11 mouse cellular contexts compared by ENCODE assay signal in genomic region chr14:52100170-52100960, GRCm38 (mm10). TPM values are rescaled to one million over a fixed set of nuclear protein-coding genes. Genes with fewer than 3 reads are reported as not detected.
DNase-seq lines count a peak whose midpoint lies in the region; ATAC-seq and TF ChIP-seq lines count a peak whose summit lies in the region.
"Had no signal": no experiment of that assay in that cellular context is flagged by ENCODE, and none has a peak within 500 bp of the region (broad histone marks: within the 10 kb centered on the region; RNA-seq: fewer than 3 reads in every experiment).

No protein-coding gene starts in this region.

- H3K4me2 ChIP-seq in heart, embryonic 14.5 days (ENCODE audit: low read length) = peak overlapping the region; percentile 86
- H3K4me2 ChIP-seq in forebrain, embryonic 16.5 days (ENCODE audit: low read length) = peak overlapping the region; percentile 24
- H3K4me2 ChIP-seq in liver, embryonic 16.5 days (ENCODE audit: low read depth, low read length) = peak overlapping the region; percentile 55

- peaks cover 39% of the 10 kb centered on the region for H3K36me3 ChIP-seq in heart, embryonic 14.5 days (ENCODE audit: control insufficient read depth, insufficient read depth, low read length)
- peaks cover 48% of the 10 kb centered on the region for H3K36me3 ChIP-seq in ES-Bruce4 (ENCODE audit: control insufficient read depth, insufficient read depth, low read length, poor library complexity, severe bottlenecking)
- H3K36me3 ChIP-seq in forebrain, embryonic 16.5 days (ENCODE audit: control insufficient read depth, insufficient read depth) = peaks cover 8% of the 10 kb centered on the region; the same call in 1 of the 2 replicates
- peaks cover 11% of the 10 kb centered on the region for H3K36me3 ChIP-seq in liver, embryonic 16.5 days (ENCODE audit: control insufficient read depth, insufficient read depth)

- DNase-seq in heart, postnatal 4 days = no peak
- DNase-seq in frontal cortex, postnatal 36 days (ENCODE audit: low spot score in 2 of 2) = no peak
- DNase-seq in gastrocnemius, postnatal 4 days (ENCODE audit: low spot score in 2 of 2) = no peak
- DNase-seq in adipocyte (ENCODE audit: low spot score) = no peak
- DNase-seq: left cerebral cortex, postnatal 4 days; thymus, postnatal 36 days had no signal

- no peak overlapping the region for H3K27ac ChIP-seq in heart, embryonic 14.5 days (replicated peaks in 1 of 2; ENCODE audit: control insufficient read depth in 1 of 2, insufficient read depth in 1 of 2, low read depth in 2 of 2, low read length in 2 of 2)
- no peak overlapping the region for H3K27ac ChIP-seq in ES-Bruce4 (ENCODE audit: insufficient read depth, low read length)
- H3K27ac ChIP-seq in forebrain, embryonic 16.5 days (ENCODE audit: low read length) = no peak overlapping the region
- H3K27ac ChIP-seq in liver, embryonic 16.5 days (ENCODE audit: low read length) = no peak overlapping the region

- no peak for TF ChIP-seq EP300 in ES-Bruce4 (IDR thresholded peaks at IDR 0.05; ENCODE audit: insufficient read depth, low read depth, low read length)

- peaks cover 2 to 33% of the 10 kb centered on the region in 2 experiments; a peak in 2 of 4 replicates for H3K4me1 ChIP-seq in heart, embryonic 14.5 days (ENCODE audit: control insufficient read depth in 2 of 2, insufficient read depth in 2 of 2, low read length in 2 of 2)
- no peaks in the 10 kb centered on the region for H3K4me1 ChIP-seq in ES-Bruce4 (ENCODE audit: control insufficient read depth, insufficient read depth, low read length)
- peaks cover 31% of the 10 kb centered on the region for H3K4me1 ChIP-seq in forebrain, embryonic 16.5 days (replicated peaks; ENCODE audit: control insufficient read depth, insufficient read depth, low read length)
- H3K4me1 ChIP-seq in liver, embryonic 16.5 days (ENCODE audit: control insufficient read depth, low read depth, low read length) = peaks cover 26% of the 10 kb centered on the region

- TF ChIP-seq CTCF in ES-Bruce4 (IDR thresholded peaks at IDR 0.05; ENCODE audit: low read depth, low read length) = no peak

- TF ChIP-seq POLR2A in ES-Bruce4 (IDR thresholded peaks at IDR 0.05; ENCODE audit: insufficient read depth, low read length) = no peak

- no peak overlapping the region for H3K4me3 ChIP-seq in heart, embryonic 14.5 days (ENCODE audit: control insufficient read depth in 1 of 2, insufficient read depth in 1 of 2, low read depth in 1 of 2, low read length in 2 of 2)
- peak overlapping the region; percentile 21; the same call in 1 of the 2 replicates for H3K4me3 ChIP-seq in ES-Bruce4 (ENCODE audit: low read depth, low read length)
- no peak overlapping the region for H3K4me3 ChIP-seq in forebrain, embryonic 16.5 days (replicated peaks; ENCODE audit: low read length)
- peak overlapping the region; percentile 21; the same call in 1 of the 2 replicates for H3K4me3 ChIP-seq in liver, embryonic 16.5 days (ENCODE audit: low read depth, low read length)

- no peaks in the 10 kb centered on the region for H3K27me3 ChIP-seq in heart, embryonic 14.5 days (ENCODE audit: control insufficient read depth, insufficient read depth, low read length)
- H3K27me3 ChIP-seq in ES-Bruce4 (ENCODE audit: control insufficient read depth, insufficient read depth, low read length, poor library complexity, severe bottlenecking) = no peaks in the 10 kb centered on the region
- no peaks in the 10 kb centered on the region for H3K27me3 ChIP-seq in forebrain, embryonic 16.5 days (replicated peaks; ENCODE audit: control insufficient read depth, insufficient read depth, low read length)
- no peaks in the 10 kb centered on the region for H3K27me3 ChIP-seq in liver, embryonic 16.5 days (ENCODE audit: control insufficient read depth, insufficient read depth, low read depth, low read length)

- H3K9ac ChIP-seq in heart, embryonic 14.5 days (ENCODE audit: low read length) = no peak overlapping the region
- H3K9ac ChIP-seq in ES-Bruce4 (ENCODE audit: low read depth, poor library complexity, severe bottlenecking) = peak overlapping the region; percentile 30; the same call in 1 of the 2 replicates
- H3K9ac ChIP-seq in forebrain, embryonic 16.5 days (replicated peaks; ENCODE audit: low read depth, low read length) = no peak overlapping the region
- peak overlapping the region; percentile 39; the same call in 1 of the 2 replicates for H3K9ac ChIP-seq in liver, embryonic 16.5 days (ENCODE audit: low read depth, low read length)

- H3K9me3 ChIP-seq in heart, embryonic 14.5 days (ENCODE audit: control insufficient read depth, low read length) = no peaks in the 10 kb centered on the region
- H3K9me3 ChIP-seq in ES-Bruce4 (replicated peaks; ENCODE audit: control insufficient read depth, insufficient read depth, low read length, poor library complexity, severe bottlenecking) = no peaks in the 10 kb centered on the region
- no peaks in the 10 kb centered on the region for H3K9me3 ChIP-seq in forebrain, embryonic 16.5 days (ENCODE audit: control insufficient read depth, low read length)
- H3K9me3 ChIP-seq in liver, embryonic 16.5 days (replicated peaks; ENCODE audit: control insufficient read depth, low read length) = no peaks in the 10 kb centered on the region

- 55% methylated on average over 5 of the region's 5 CpGs for WGBS in heart, embryonic 14.5 days
- 79% methylated on average over 5 of the region's 5 CpGs for WGBS in forebrain, embryonic 16.5 days
- WGBS in liver, embryonic 16.5 days (ENCODE audit: insufficient replicate concordance) = 36% methylated on average over 5 of the region's 5 CpGs

- ATAC-seq in heart, embryonic 14.5 days (ENCODE audit: insufficient number of reproducible peaks, insufficient read depth, low FRiP score, low read depth) = no peak
- ATAC-seq in forebrain, embryonic 16.5 days = no peak
- ATAC-seq in liver, embryonic 16.5 days (ENCODE audit: low read depth) = no peak

RNA-seq across cellular contexts. Expression of gene Hnrnpc, which starts 3.5 kb away (rescaled TPM):
- polyA plus RNA-seq in heart, embryonic 14.5 days (2014; fragmentation: Nextera tagmentation; extraction: Ambion mirVana) = 331 and 352 TPM in 2 replicates
- total RNA-seq in heart, postnatal 4 days (2021) = 100 to 1,000 TPM; 183 to 190 TPM
- polyA plus RNA-seq in ES-Bruce4 (2011; ENCODE audit: insufficient read depth, insufficient read length, low read depth, missing spikeins) = 949 and 975 TPM in 2 replicates
- polyA plus RNA-seq in forebrain, embryonic 16.5 days (2015; fragmentation: Nextera tagmentation; extraction: Ambion mirVana) = 655 and 693 TPM in 2 replicates
- 202 and 237 TPM in 2 replicates for polyA plus RNA-seq in liver, embryonic 16.5 days (2015; fragmentation: Nextera tagmentation; extraction: Ambion mirVana)
- total RNA-seq in gastrocnemius, postnatal 4 days (2021) = 100 to 1,000 TPM; 140 to 156 TPM

RNA-seq across cellular contexts. Expression of gene Rpgrip1, which starts 10.1 kb away (rescaled TPM):
- 32.0 and 32.6 TPM in 2 replicates for polyA plus RNA-seq in heart, embryonic 14.5 days (2014; fragmentation: Nextera tagmentation; extraction: Ambion mirVana)
- under 1 TPM; 0.55 to 0.59 TPM for total RNA-seq in heart, postnatal 4 days (2021)
- polyA plus RNA-seq in ES-Bruce4 (2011; ENCODE audit: insufficient read depth, insufficient read length, low read depth, missing spikeins) = 6.7 and 9.0 TPM in 2 replicates
- polyA plus RNA-seq in forebrain, embryonic 16.5 days (2015; fragmentation: Nextera tagmentation; extraction: Ambion mirVana) = 48.2 and 54.5 TPM in 2 replicates
- polyA plus RNA-seq in liver, embryonic 16.5 days (2015; fragmentation: Nextera tagmentation; extraction: Ambion mirVana) = 34.5 and 35.9 TPM in 2 replicates
- under 1 TPM; 0.23 to 0.49 TPM for total RNA-seq in gastrocnemius, postnatal 4 days (2021)

RNA-seq across cellular contexts. Expression of gene Olfr221, which starts 58.1 kb away (rescaled TPM):
- 0.19 TPM in 1 of 2 replicates, not detected in the other for polyA plus RNA-seq in heart, embryonic 14.5 days (2014; fragmentation: Nextera tagmentation; extraction: Ambion mirVana)
- not detected for total RNA-seq in heart, postnatal 4 days (2021)
- polyA plus RNA-seq in ES-Bruce4 (2011; ENCODE audit: insufficient read depth, insufficient read length, low read depth, missing spikeins) = not detected in 2 replicates
- not detected in 2 replicates for polyA plus RNA-seq in forebrain, embryonic 16.5 days (2015; fragmentation: Nextera tagmentation; extraction: Ambion mirVana)
- polyA plus RNA-seq in liver, embryonic 16.5 days (2015; fragmentation: Nextera tagmentation; extraction: Ambion mirVana) = not detected in 2 replicates
- not detected for total RNA-seq in gastrocnemius, postnatal 4 days (2021)
- total RNA-seq: gastrocnemius, adult 18-20 months; left cerebral cortex, postnatal 4 days had no signal

Comparison
In these comparisons a context has a peak if more than half of its experiments do, and no peak if none do; other contexts are left out.
1. H3K4me2 ChIP-seq: peak in every context shown above with its lines; median percentile 86 in heart, embryonic 14.5 days; 55 in liver, embryonic 16.5 days; 24 in forebrain, embryonic 16.5 days.
2. H3K4me3 ChIP-seq: peak in ES-Bruce4 (single experiment) and liver, embryonic 16.5 days (single experiment); none in heart, embryonic 14.5 days (0 of 2) and forebrain, embryonic 16.5 days (single experiment).
3. H3K9ac ChIP-seq: peak in ES-Bruce4 (single experiment) and liver, embryonic 16.5 days (single experiment); none in heart, embryonic 14.5 days (single experiment) and forebrain, embryonic 16.5 days (single experiment).